Mouse (Mus musculus): ENCODE data around the gene Golga7b.

DNA sequence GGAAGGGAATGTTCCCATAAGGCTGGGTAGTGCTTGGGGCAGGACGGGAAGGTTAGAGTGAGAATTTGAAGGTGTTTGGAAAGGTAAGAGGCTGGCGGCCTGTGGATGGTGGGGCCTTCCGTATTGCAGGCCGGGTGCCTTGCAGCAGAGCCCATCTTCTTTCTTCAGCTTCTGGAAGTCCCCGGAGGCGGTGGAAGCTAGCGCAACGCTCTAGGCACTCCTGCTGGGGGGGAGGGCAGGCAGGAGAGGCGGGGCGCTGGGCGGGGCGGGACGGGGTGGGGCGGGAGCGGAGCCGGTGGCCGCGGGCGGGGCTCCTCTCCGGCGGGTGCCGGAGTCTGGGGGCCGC lies 8.0 kb downstream of the Golga7b start:
- TF ChIP-seq POLR2A (IDR thresholded peaks at IDR 0.05; ENCODE audit: insufficient read depth, low read length), result no peak
- TF ChIP-seq EP300 (IDR thresholded peaks at IDR 0.05; ENCODE audit: insufficient read depth, low read depth, low read length), result no peak
- TF ChIP-seq CTCF (IDR thresholded peaks at IDR 0.05; ENCODE audit: low read depth, low read length), result no peak
